Mouse (Mus musculus): Measurements from ENCODE around the gene Ppp2r2c. TPM values are rescaled to one million over a fixed set of nuclear protein-coding genes. Genes with fewer than 3 reads are reported as not detected.
A peak's percentile ranks its signal among the peaks of the same experiment; 100 is the strongest.

The Ppp2r2c gene
- polyA plus RNA-seq, 1 experiment from 2014 or later, result 72.5 TPM

- no peak for ATAC-seq (ENCODE audit: low FRiP score, low read depth)
Observed at GRCm38 (mm10) chr5:36971587-36971986, 103.3 kb downstream of the Ppp2r2c start.

GRCm38 (mm10) chr5:36975336-36975735, 107.0 kb downstream of the Ppp2r2c start:
- Histone ChIP-seq H3K4me2 (no peak overlapping the region), H3K9ac (no peak overlapping the region), H3K4me3 (no peak overlapping the region), H3K36me3 (no peaks in the 10 kb centered on the region), H3K4me1 (replicated peaks) (no peaks in the 10 kb centered on the region), H3K27me3 (no peaks in the 10 kb centered on the region), H3K9me3 (no peaks in the 10 kb centered on the region), H3K27ac (replicated peaks) (no peak overlapping the region)
- ATAC-seq (ENCODE audit: low FRiP score, low read depth), result no peak
- 88% methylated on average over 13 of the region's 13 CpGs for WGBS

More at GRCm38 (mm10) chr5:36971587-36971986, 103.3 kb downstream of the Ppp2r2c start:
- Histone ChIP-seq H3K4me1 (replicated peaks) (no peaks in the 10 kb centered on the region), H3K4me2 (no peak overlapping the region), H3K4me3 (no peak overlapping the region), H3K9ac (no peak overlapping the region), H3K27ac (replicated peaks) (no peak overlapping the region), H3K36me3 (peaks cover 11% of the 10 kb centered on the region; the same call in 1 of the 2 replicates), H3K9me3 (no peaks in the 10 kb centered on the region), H3K27me3 (no peaks in the 10 kb centered on the region)
- 88% methylated on average over 8 of the region's 8 CpGs for WGBS

- WGBS, result 64% methylated on average over 9 of the region's 9 CpGs
- no peaks in the 10 kb centered on the region for H3K27me3 ChIP-seq
- H3K9me3 ChIP-seq, result no peaks in the 10 kb centered on the region
- no peaks in the 10 kb centered on the region for H3K4me1 ChIP-seq (replicated peaks)
- no peaks in the 10 kb centered on the region for H3K36me3 ChIP-seq
- H3K27ac ChIP-seq (replicated peaks), result no peak overlapping the region
- H3K4me3 ChIP-seq, result no peak overlapping the region
- H3K9ac ChIP-seq, result no peak overlapping the region
- no peak overlapping the region for H3K4me2 ChIP-seq
- no peak for ATAC-seq (ENCODE audit: low FRiP score, low read depth)
Observed at GRCm38 (mm10) chr5:36977809-36978208, 109.5 kb downstream of the Ppp2r2c start.

- no peaks in the 10 kb centered on the region for H3K9me3 ChIP-seq
- H3K4me2 ChIP-seq, result no peak overlapping the region
- no peaks in the 10 kb centered on the region for H3K27me3 ChIP-seq
- H3K36me3 ChIP-seq, result no peaks in the 10 kb centered on the region
- no peak overlapping the region for H3K27ac ChIP-seq (replicated peaks)
- no peaks in the 10 kb centered on the region for H3K4me1 ChIP-seq (replicated peaks)
- H3K9ac ChIP-seq, result no peak overlapping the region
- ATAC-seq (ENCODE audit: low FRiP score, low read depth), result no peak
- H3K4me3 ChIP-seq, result no peak overlapping the region
- 84% methylated on average over 8 of the region's 8 CpGs for WGBS
Observed at GRCm38 (mm10) chr5:36979001-36979400, 110.7 kb downstream of the Ppp2r2c start.

GRCm38 (mm10) chr5:36979631-36980030, 111.3 kb downstream of the Ppp2r2c start:
- no peak overlapping the region for H3K9ac ChIP-seq
- no peaks in the 10 kb centered on the region for H3K9me3 ChIP-seq
- 88% methylated on average over 7 of the region's 7 CpGs for WGBS
- no peaks in the 10 kb centered on the region for H3K27me3 ChIP-seq
- no peak overlapping the region for H3K27ac ChIP-seq (replicated peaks)
- no peak overlapping the region for H3K4me3 ChIP-seq
- no peaks in the 10 kb centered on the region for H3K36me3 ChIP-seq
- no peaks in the 10 kb centered on the region for H3K4me1 ChIP-seq (replicated peaks)
- no peak for ATAC-seq (ENCODE audit: low FRiP score, low read depth)
- no peak overlapping the region for H3K4me2 ChIP-seq

GRCm38 (mm10) chr5:36982271-36982670, 114.0 kb downstream of the Ppp2r2c start:
- no peak for ATAC-seq (ENCODE audit: low FRiP score, low read depth)

GRCm38 (mm10) chr5:36986617-36987016, 118.3 kb downstream of the Ppp2r2c start:
- no peak overlapping the region for H3K27ac ChIP-seq (replicated peaks)
- H3K9me3 ChIP-seq, result no peaks in the 10 kb centered on the region
- 81% methylated on average over 1 of the region's 1 CpGs for WGBS
- no peak overlapping the region for H3K4me3 ChIP-seq
- H3K9ac ChIP-seq, result no peak overlapping the region
- no peak for ATAC-seq (ENCODE audit: low FRiP score, low read depth)
- peaks cover 14% of the 10 kb centered on the region for H3K4me1 ChIP-seq (replicated peaks)
- H3K4me2 ChIP-seq, result no peak overlapping the region
- H3K27me3 ChIP-seq, result no peaks in the 10 kb centered on the region
- no peaks in the 10 kb centered on the region for H3K36me3 ChIP-seq

More at GRCm38 (mm10) chr5:36982271-36982670, 114.0 kb downstream of the Ppp2r2c start:
- 76% methylated on average over 4 of the region's 4 CpGs for WGBS
- no peak overlapping the region for H3K27ac ChIP-seq (replicated peaks)
- H3K4me2 ChIP-seq, result no peak overlapping the region
- no peaks in the 10 kb centered on the region for H3K9me3 ChIP-seq
- no peaks in the 10 kb centered on the region for H3K27me3 ChIP-seq
- H3K36me3 ChIP-seq, result no peaks in the 10 kb centered on the region
- H3K9ac ChIP-seq, result no peak overlapping the region
- no peaks in the 10 kb centered on the region for H3K4me1 ChIP-seq (replicated peaks)
- no peak overlapping the region for H3K4me3 ChIP-seq

GRCm38 (mm10) chr5:36988124-36988780, 119.9 kb downstream of the Ppp2r2c start:
- Histone ChIP-seq H3K4me1 (replicated peaks) (peaks cover 14% of the 10 kb centered on the region), H3K36me3 (no peaks in the 10 kb centered on the region), H3K27me3 (no peaks in the 10 kb centered on the region), H3K9me3 (no peaks in the 10 kb centered on the region), H3K27ac (replicated peaks) (0 out of 2 replicates have a peak overlapping the region, but pooled peaks have one; percentile 32), H3K4me3 (peak overlapping the region; percentile 67), H3K9ac (peak overlapping the region; percentile 53), H3K4me2 (peak overlapping the region; percentile 93)
- ATAC-seq (ENCODE audit: low FRiP score, low read depth), result peak; percentile 31; the same call in 1 of the 2 replicates
- WGBS, result 12% methylated on average over 24 of the region's 24 CpGs

- peak; percentile 98 for ATAC-seq (ENCODE audit: low FRiP score, low read depth)
- H3K4me3 ChIP-seq, result peak within 1 kb of the TSS; percentile 67
- peak within 1 kb of the TSS; percentile 93 for H3K4me2 ChIP-seq
- peaks cover 14% of the 10 kb centered on the region for H3K4me1 ChIP-seq (replicated peaks)
- H3K9me3 ChIP-seq, result no peaks in the 10 kb centered on the region
- H3K36me3 ChIP-seq, result no peaks in the 10 kb centered on the region
- under 1% methylated on average over 59 of the region's 60 CpGs for WGBS
- H3K27ac ChIP-seq (replicated peaks), result 0 out of 2 replicates have a peak within 1 kb of the TSS, but pooled peaks have one; percentile 32
- peak within 1 kb of the TSS; percentile 53 for H3K9ac ChIP-seq
- no peaks in the 10 kb centered on the region for H3K27me3 ChIP-seq
Observed at GRCm38 (mm10) chr5:36988781-36989624, 120.7 kb downstream of the Ppp2r2c start, which contains the start of gene Wfs1. Gene Wfs1 (minus strand): TSS chr5:36989205.

GRCm38 (mm10) chr5:36989625-36989977, 121.3 kb downstream of the Ppp2r2c start:
- peak overlapping the region; percentile 67 for H3K4me3 ChIP-seq
- WGBS, result 11% methylated on average over 3 of the region's 3 CpGs
- H3K27me3 ChIP-seq, result no peaks in the 10 kb centered on the region
- no peaks in the 10 kb centered on the region for H3K36me3 ChIP-seq
- peaks cover 14% of the 10 kb centered on the region for H3K4me1 ChIP-seq (replicated peaks)
- no peaks in the 10 kb centered on the region for H3K9me3 ChIP-seq
- H3K27ac ChIP-seq (replicated peaks), result no peak overlapping the region
- no peak for ATAC-seq (ENCODE audit: low FRiP score, low read depth)
- 0 out of 2 replicates have a peak overlapping the region, but pooled peaks have one; percentile 22 for H3K9ac ChIP-seq
- peak overlapping the region; percentile 93 for H3K4me2 ChIP-seq

GRCm38 (mm10) chr5:36990196-36990595, 121.9 kb downstream of the Ppp2r2c start:
- Histone ChIP-seq H3K4me1 (replicated peaks) (peaks cover 14% of the 10 kb centered on the region), H3K27me3 (no peaks in the 10 kb centered on the region), H3K36me3 (no peaks in the 10 kb centered on the region), H3K9me3 (no peaks in the 10 kb centered on the region), H3K4me3 (no peak overlapping the region), H3K27ac (replicated peaks) (no peak overlapping the region), H3K4me2 (no peak overlapping the region), H3K9ac (no peak overlapping the region)
- WGBS, result 47% methylated on average over 3 of the region's 3 CpGs
- no peak for ATAC-seq (ENCODE audit: low FRiP score, low read depth)
